Mouse (Mus musculus): Measurements from ENCODE around the gene Olfr1233.

Gene Olfr1233

DNA sequence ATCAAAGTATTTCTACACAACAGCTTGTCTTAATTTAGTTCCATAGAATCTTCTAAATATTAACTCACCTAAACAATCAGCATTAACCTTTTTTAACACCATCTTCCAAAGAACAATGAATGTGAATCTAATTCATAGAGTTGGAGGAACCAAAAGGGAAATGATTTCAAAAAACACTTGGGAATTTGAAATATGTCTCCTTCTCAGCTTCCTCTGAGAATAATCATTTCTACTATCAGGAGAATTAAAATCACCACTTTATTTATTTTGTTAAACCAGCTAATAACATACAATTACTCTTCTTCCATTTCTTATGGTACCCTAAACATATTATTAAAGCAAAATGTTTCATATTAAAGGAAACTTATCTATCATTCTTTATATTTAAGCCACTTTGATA lies at the start of gene Olfr1233:
Olfr1233 (minus strand) TSS at position 101 of the 400 bp plus-strand sequence.
- DNase-seq: no peak

GRCm38 (mm10) chr2:89364765-89365164 lies 22.6 kb upstream of the Olfr1233 start, which contains the start of gene Olfr1234:
TSS of gene Olfr1234 (minus strand) at chr2:89364865.
- DNase-seq: no peak

GRCm38 (mm10) chr2:89329575-89329974 lies 12.6 kb downstream of the Olfr1233 start, which contains the start of gene Olfr1232:
TSS of gene Olfr1232 (minus strand) at chr2:89329675.
- no peak for DNase-seq

- DNase-seq: no peak
These were observed 35.2 kb downstream of the Olfr1233 start, which contains the start of gene Olfr1231 for GRCm38 (mm10) chr2:89306974-89307373. TSS of gene Olfr1231 (minus strand) at chr2:89307074.

DNA sequence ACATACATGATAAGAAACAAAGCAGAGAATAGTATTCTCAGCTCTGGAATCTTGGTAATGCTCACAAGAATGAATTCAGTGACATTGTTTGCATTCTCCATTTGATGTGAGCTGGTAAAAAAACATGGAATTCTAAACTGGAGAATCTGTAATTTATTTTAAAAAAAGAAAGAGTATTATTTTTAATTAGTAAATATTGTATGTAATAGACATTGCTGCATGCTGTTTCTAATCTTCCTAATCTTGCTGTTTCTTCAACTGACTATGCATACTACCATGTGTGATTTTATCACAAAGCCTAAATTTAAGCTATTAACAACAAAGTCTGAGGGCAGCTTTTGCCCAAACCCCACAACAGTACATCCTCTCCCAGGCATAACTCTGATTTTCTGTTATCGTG lies 45.0 kb downstream of the Olfr1233 start, which contains the start of gene Olfr1230:
Olfr1230 (minus strand) TSS at position 101 of the 400 bp plus-strand sequence.
- no peak for DNase-seq

DNA sequence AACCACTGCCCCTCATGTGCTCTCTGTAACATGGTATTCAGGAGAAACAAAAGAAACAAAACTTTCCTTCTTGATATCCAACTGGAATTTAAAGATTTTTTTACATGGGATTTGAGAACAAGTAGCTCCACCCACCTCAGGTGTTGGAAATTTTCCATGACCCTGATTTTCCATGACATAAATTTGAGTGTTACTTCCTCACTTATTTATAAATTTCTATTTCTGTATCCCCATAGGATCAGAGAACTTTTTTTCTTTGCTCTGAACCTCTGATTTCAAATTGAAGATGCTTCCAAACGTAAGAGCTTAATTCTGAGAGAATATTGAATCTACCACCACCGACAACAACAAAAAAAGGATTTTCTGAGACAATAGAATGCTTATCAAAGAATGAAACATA lies 54.3 kb downstream of the Olfr1233 start, which contains the start of gene Olfr1229:
Olfr1229 (minus strand) TSS at position 101 of the 400 bp plus-strand sequence.
- DNase-seq: no peak

Measured in cerebellum, adult 9-11 months (tissue).